Mouse (Mus musculus): Measurements from ENCODE around the gene Kars.

DNA sequence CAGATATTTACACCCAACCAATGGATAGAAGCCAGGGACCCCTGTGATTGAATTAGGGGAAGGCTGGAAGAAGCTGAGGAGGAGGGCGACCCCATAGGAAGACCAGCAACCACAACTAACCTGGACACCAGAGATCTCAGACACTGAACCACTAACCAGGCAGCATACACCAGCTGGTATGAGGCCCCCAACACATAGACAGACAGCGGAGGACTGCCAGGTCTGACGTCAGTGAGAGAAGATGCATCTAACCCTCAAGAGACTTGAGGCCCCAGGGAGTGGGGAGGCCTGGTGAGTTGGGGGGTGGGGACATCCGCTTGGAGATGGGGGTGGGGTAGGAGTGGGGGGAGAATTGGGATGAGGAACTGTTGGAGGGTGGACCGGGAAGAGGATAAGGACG lies 19.5 kb upstream of the Kars start:
- TF ChIP-seq CTCF (IDR thresholded peaks at IDR 0.05 in 2 of 3, conservative IDR thresholded peaks at IDR 0.05 in 1 of 3; ENCODE audit: control insufficient read depth in 1 of 3, insufficient read depth in 1 of 3, low read depth in 2 of 3, low read length in 3 of 3, poor library complexity in 1 of 3, severe bottlenecking in 1 of 3): no peak
- TF ChIP-seq MAX (IDR thresholded peaks at IDR 0.05; ENCODE audit: low read length): no peak
- no peak for TF ChIP-seq RCOR1 (IDR thresholded peaks at IDR 0.05; ENCODE audit: low read depth, low read length)
- no peak for TF ChIP-seq HCFC1 (IDR thresholded peaks at IDR 0.05; ENCODE audit: low read depth, low read length)
- TF ChIP-seq ELF1 (IDR thresholded peaks at IDR 0.05; ENCODE audit: low read depth, low read length): no peak
- TF ChIP-seq RAD21 (IDR thresholded peaks at IDR 0.05; ENCODE audit: low read depth, low read length): no peak
- no peak for TF ChIP-seq GATA1 (IDR thresholded peaks at IDR 0.05; ENCODE audit: low read depth, low read length)
- TF ChIP-seq CHD2 (IDR thresholded peaks at IDR 0.05; ENCODE audit: low read length): no peak
- TF ChIP-seq KAT2A (conservative IDR thresholded peaks at IDR 0.05; ENCODE audit: low read depth, low read length): no peak
